Mouse (Mus musculus): Measurements from ENCODE around the gene Carmil1. TPM values are rescaled to one million over a fixed set of nuclear protein-coding genes. Genes with fewer than 3 reads are reported as not detected.

The Carmil1 gene
- total and polyA plus RNA-seq, 3 experiments: 0.15 to 1.2 TPM; not detected in 1

DNA sequence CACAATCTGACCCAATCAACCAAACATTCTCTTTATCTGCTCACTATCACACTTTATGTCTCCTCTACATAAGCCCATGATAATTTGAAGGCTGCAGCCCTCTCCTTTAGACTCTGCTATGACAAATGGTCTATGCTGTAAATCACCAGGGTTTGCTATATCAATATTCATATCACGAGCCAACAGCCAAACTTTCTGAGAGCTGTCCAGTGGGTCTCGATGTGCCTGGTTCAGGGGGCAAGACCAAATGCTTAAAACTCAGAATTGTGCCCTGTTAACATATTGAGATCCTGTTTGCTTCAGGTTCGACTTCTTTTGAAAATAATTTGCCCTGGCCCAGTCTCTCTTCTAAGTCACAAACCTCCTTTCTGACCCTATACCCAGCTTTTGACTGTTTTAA lies 147.7 kb downstream of the Carmil1 start:
- TF ChIP-seq MEF2A (IDR thresholded peaks at IDR 0.05; ENCODE audit: extremely low read depth, insufficient replicate concordance, low read depth, low read length, poor library complexity, severe bottlenecking) (no peak), HCFC1 (IDR thresholded peaks at IDR 0.05; ENCODE audit: low read depth, low read length) (no peak), POLR2A (IDR thresholded peaks at IDR 0.05; ENCODE audit: control insufficient read depth in 1 of 2, insufficient read depth in 1 of 2, low read depth in 1 of 2, low read length in 2 of 2, poor library complexity in 1 of 2) (no peak), CTCF (IDR thresholded peaks at IDR 0.05 in 2 of 3, conservative IDR thresholded peaks at IDR 0.05 in 1 of 3; ENCODE audit: control insufficient read depth in 1 of 3, insufficient read depth in 1 of 3, low read depth in 2 of 3, low read length in 3 of 3, poor library complexity in 1 of 3, severe bottlenecking in 1 of 3) (no peak), ZC3H11A (IDR thresholded peaks at IDR 0.05; ENCODE audit: low read depth, low read length) (no peak)
- no peaks in the 10 kb centered on the region for H3K4me1 ChIP-seq (ENCODE audit: control insufficient read depth in 1 of 2, insufficient read depth in 2 of 2, low read length in 2 of 2)
- no peak overlapping the region for H3K27ac ChIP-seq (ENCODE audit: control insufficient read depth, low read depth, low read length)
- peaks cover 0 to 2% of the 10 kb centered on the region in 2 experiments; a peak in 1 of 4 replicates for H3K27me3 ChIP-seq (ENCODE audit: control insufficient read depth in 1 of 2, insufficient read depth in 2 of 2, low read length in 2 of 2)
- H3K9ac ChIP-seq (ENCODE audit: control insufficient read depth, low read depth, low read length, poor library complexity, severe bottlenecking): no peak overlapping the region
- H3K79me2 ChIP-seq (ENCODE audit: control insufficient read depth, insufficient read depth, low read length, poor library complexity): no peaks in the 10 kb centered on the region
- H3K36me3 ChIP-seq (ENCODE audit: control insufficient read depth in 1 of 2, insufficient read depth in 2 of 2, low read length in 2 of 2): no peaks in the 10 kb centered on the region
- H3K9me3 ChIP-seq (replicated peaks; ENCODE audit: insufficient read depth, low read length): no peaks in the 10 kb centered on the region
- no peak overlapping the region for H3K4me3 ChIP-seq (ENCODE audit: control insufficient read depth in 1 of 2, insufficient read depth in 1 of 2, low read depth in 2 of 2, low read length in 2 of 2)
- no peak for DNase-seq (ENCODE audit: low read depth, low spot score)

- Histone ChIP-seq H3K27ac (ENCODE audit: control insufficient read depth, low read depth, low read length) (no peak overlapping the region), H3K9me3 (replicated peaks; ENCODE audit: insufficient read depth, low read length) (no peaks in the 10 kb centered on the region), H3K36me3 (ENCODE audit: control insufficient read depth in 1 of 2, insufficient read depth in 2 of 2, low read length in 2 of 2) (no peaks in the 10 kb centered on the region), H3K4me3 (ENCODE audit: control insufficient read depth in 1 of 2, insufficient read depth in 1 of 2, low read depth in 2 of 2, low read length in 2 of 2) (no peak overlapping the region), H3K27me3 (ENCODE audit: control insufficient read depth in 1 of 2, insufficient read depth in 2 of 2, low read length in 2 of 2) (peaks cover 0 to 2% of the 10 kb centered on the region in 2 experiments; a peak in 1 of 4 replicates), H3K79me2 (ENCODE audit: control insufficient read depth, insufficient read depth, low read length, poor library complexity) (no peaks in the 10 kb centered on the region), H3K4me1 (ENCODE audit: control insufficient read depth in 1 of 2, insufficient read depth in 2 of 2, low read length in 2 of 2) (no peaks in the 10 kb centered on the region), H3K9ac (ENCODE audit: control insufficient read depth, low read depth, low read length, poor library complexity, severe bottlenecking) (no peak overlapping the region)
- TF ChIP-seq ZC3H11A (IDR thresholded peaks at IDR 0.05; ENCODE audit: low read depth, low read length): no peak
- TF ChIP-seq CTCF (IDR thresholded peaks at IDR 0.05 in 2 of 3, conservative IDR thresholded peaks at IDR 0.05 in 1 of 3; ENCODE audit: control insufficient read depth in 1 of 3, insufficient read depth in 1 of 3, low read depth in 2 of 3, low read length in 3 of 3, poor library complexity in 1 of 3, severe bottlenecking in 1 of 3): no peak
- TF ChIP-seq POLR2A (IDR thresholded peaks at IDR 0.05; ENCODE audit: control insufficient read depth in 1 of 2, insufficient read depth in 1 of 2, low read depth in 1 of 2, low read length in 2 of 2, poor library complexity in 1 of 2): no peak
- TF ChIP-seq MAZ (IDR thresholded peaks at IDR 0.05; ENCODE audit: low read depth, low read length): no peak
- no peak for TF ChIP-seq E2F4 (IDR thresholded peaks at IDR 0.05; ENCODE audit: borderline replicate concordance, low read depth, low read length)
- TF ChIP-seq ELF1 (IDR thresholded peaks at IDR 0.05; ENCODE audit: low read depth, low read length): no peak
- no peak for TF ChIP-seq USF2 (IDR thresholded peaks at IDR 0.05; ENCODE audit: borderline replicate concordance in 1 of 2, insufficient read depth in 1 of 2, low read depth in 1 of 2, low read length in 2 of 2)
- TF ChIP-seq NELFE (IDR thresholded peaks at IDR 0.05; ENCODE audit: low read depth, low read length): no peak
- TF ChIP-seq MYB (IDR thresholded peaks at IDR 0.05; ENCODE audit: low read depth, low read length): no peak
- TF ChIP-seq ZKSCAN1 (IDR thresholded peaks at IDR 0.05; ENCODE audit: low read depth, low read length): no peak
- no peak for TF ChIP-seq HCFC1 (IDR thresholded peaks at IDR 0.05; ENCODE audit: low read depth, low read length)
- TF ChIP-seq MXI1 (IDR thresholded peaks at IDR 0.05; ENCODE audit: low read depth, low read length): no peak
- no peak for TF ChIP-seq ETS1 (IDR thresholded peaks at IDR 0.05; ENCODE audit: low read depth, low read length)
- TF ChIP-seq POLR2AphosphoS5 (IDR thresholded peaks at IDR 0.05; ENCODE audit: borderline replicate concordance, low read depth, low read length): no peak
- no peak for DNase-seq (ENCODE audit: low read depth, low spot score)
These were observed 149.3 kb downstream of the Carmil1 start for GRCm38 (mm10) chr13:24131319-24131718.

All from MEL (cell line).